Mouse (Mus musculus): Measurements from ENCODE around the gene Slc4a8.

Gene Slc4a8

GRCm38 (mm10) chr15:100761419-100762185 is at the start of gene Slc4a8:
Slc4a8 (plus strand) TSS chr15:100761747.
- peak; percentile 87 to 91 for DNase-seq (ENCODE audit: low spot score in 2 of 2)

GRCm38 (mm10) chr15:100714470-100714869 is 47.1 kb upstream of the Slc4a8 start:
- no peak for DNase-seq (ENCODE audit: low spot score in 2 of 2)

GRCm38 (mm10) chr15:100715399-100715993 is 46.1 kb upstream of the Slc4a8 start:
- no peak for DNase-seq (ENCODE audit: low spot score in 2 of 2)

- DNase-seq (ENCODE audit: low spot score in 2 of 2), result no peak
Observed at GRCm38 (mm10) chr15:100717933-100718332, 43.6 kb upstream of the Slc4a8 start.

- DNase-seq (ENCODE audit: low spot score in 2 of 2), result no peak
Observed at GRCm38 (mm10) chr15:100718572-100718971, 43.0 kb upstream of the Slc4a8 start.

- no peak for DNase-seq (ENCODE audit: low spot score in 2 of 2)
Observed at GRCm38 (mm10) chr15:100719217-100719616, 42.3 kb upstream of the Slc4a8 start.

- DNase-seq (ENCODE audit: low spot score in 2 of 2), result no peak
Observed at GRCm38 (mm10) chr15:100720066-100720465, 41.5 kb upstream of the Slc4a8 start.

GRCm38 (mm10) chr15:100721445-100721844 is 40.1 kb upstream of the Slc4a8 start:
- no peak for DNase-seq (ENCODE audit: low spot score in 2 of 2)

GRCm38 (mm10) chr15:100722026-100722425 is 39.5 kb upstream of the Slc4a8 start:
- DNase-seq (ENCODE audit: low spot score in 2 of 2), result no peak

GRCm38 (mm10) chr15:100722564-100722963 is 39.0 kb upstream of the Slc4a8 start:
- no peak for DNase-seq (ENCODE audit: low spot score in 2 of 2)

GRCm38 (mm10) chr15:100723505-100723904 is 38.0 kb upstream of the Slc4a8 start:
- DNase-seq (ENCODE audit: low spot score in 2 of 2), result no peak

GRCm38 (mm10) chr15:100726721-100727120 is 34.8 kb upstream of the Slc4a8 start:
- no peak for DNase-seq (ENCODE audit: low spot score in 2 of 2)

- DNase-seq (ENCODE audit: low spot score in 2 of 2), result no peak
Observed at GRCm38 (mm10) chr15:100727834-100728233, 33.7 kb upstream of the Slc4a8 start.

- no peak for DNase-seq (ENCODE audit: low spot score in 2 of 2)
Observed at GRCm38 (mm10) chr15:100728586-100728985, 33.0 kb upstream of the Slc4a8 start.

- no peak for DNase-seq (ENCODE audit: low spot score in 2 of 2)
Observed at GRCm38 (mm10) chr15:100729281-100729985, 32.1 kb upstream of the Slc4a8 start, which contains the start of gene Galnt6. Galnt6 (minus strand) TSS chr15:100729376.

- peak in 1 of 2 experiments; percentile 43 for DNase-seq (ENCODE audit: low spot score in 2 of 2)
Observed at GRCm38 (mm10) chr15:100731081-100731480, 30.5 kb upstream of the Slc4a8 start.

GRCm38 (mm10) chr15:100732580-100732979 is 29.0 kb upstream of the Slc4a8 start:
- DNase-seq (ENCODE audit: low spot score in 2 of 2), result peak in 1 of 2 experiments; percentile 55

GRCm38 (mm10) chr15:100735095-100735952 is 26.2 kb upstream of the Slc4a8 start:
- DNase-seq (ENCODE audit: low spot score in 2 of 2), result peak in 1 of 2 experiments; percentile 49

- DNase-seq (ENCODE audit: low spot score in 2 of 2), result peak in 1 of 2 experiments; percentile 50
Observed at GRCm38 (mm10) chr15:100735953-100736300, 25.6 kb upstream of the Slc4a8 start.

- DNase-seq (ENCODE audit: low spot score in 2 of 2), result peak in 1 of 2 experiments; percentile 42
Observed at GRCm38 (mm10) chr15:100737667-100738066, 23.9 kb upstream of the Slc4a8 start.

GRCm38 (mm10) chr15:100738351-100738781 is 23.2 kb upstream of the Slc4a8 start:
- DNase-seq (ENCODE audit: low spot score in 2 of 2), result peak in 1 of 2 experiments; percentile 45
